ENCODE assay signal across 11 mouse cellular contexts in the genomic region with DNA sequence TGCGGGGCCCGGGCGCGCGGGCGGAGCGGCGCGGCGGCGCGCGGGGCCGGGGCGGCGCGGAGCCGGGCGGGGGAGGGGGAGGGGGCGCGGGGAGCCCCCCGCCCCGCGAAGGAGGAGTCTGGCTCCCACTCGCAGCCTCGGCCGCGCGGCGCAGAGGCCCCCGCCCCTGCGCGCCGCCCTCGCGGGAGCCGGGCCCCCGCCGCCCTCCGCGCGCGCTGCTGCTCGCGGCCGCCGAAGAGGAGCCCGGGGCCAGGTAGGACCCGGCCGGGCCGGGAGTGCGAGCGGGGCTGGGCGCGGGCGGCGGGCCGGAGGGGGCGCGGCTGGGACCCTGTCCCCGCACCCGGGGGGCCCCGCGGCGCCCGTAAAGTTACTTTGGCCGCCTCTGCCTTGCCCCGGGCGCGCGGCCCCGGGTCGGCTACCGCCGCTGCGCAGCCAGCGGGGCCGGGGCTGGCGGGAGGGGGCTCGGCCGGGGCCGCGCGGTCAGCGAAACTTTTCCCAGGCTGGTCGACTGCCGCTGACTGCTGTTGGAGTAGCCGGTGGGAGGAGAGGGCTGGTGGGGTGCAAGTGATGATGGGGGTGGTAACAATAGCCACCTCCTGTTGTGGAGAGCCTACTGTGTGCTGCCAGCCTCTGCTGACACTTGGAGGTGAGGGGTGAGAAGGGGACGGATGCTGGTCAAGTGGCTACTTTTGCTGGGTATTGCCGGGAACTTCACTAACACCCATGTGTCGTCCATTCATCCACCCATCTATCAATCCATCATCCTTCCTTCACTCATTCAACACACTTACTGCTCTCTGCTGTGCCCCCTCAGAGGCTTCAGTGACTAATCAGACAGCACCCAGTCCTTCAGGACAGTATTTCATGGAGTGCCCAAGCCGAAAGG. TPM values are rescaled to one million over a fixed set of nuclear protein-coding genes. Genes with fewer than 3 reads are reported as not detected.
DNase-seq lines count a peak whose midpoint lies in the region; ATAC-seq and TF ChIP-seq lines count a peak whose summit lies in the region.
"Had no signal": no experiment of that assay in that cellular context is flagged by ENCODE, and none has a peak within 500 bp of the region (broad histone marks: within the 10 kb centered on the region; RNA-seq: fewer than 3 reads in every experiment).

No protein-coding gene starts in this region.

- WGBS in forebrain, embryonic 11.5 days = 3% methylated on average over 59 of the region's 92 CpGs
- WGBS in limb, embryonic 12.5 days = 5% methylated on average over 31 of the region's 92 CpGs
- 8% methylated on average over 60 of the region's 92 CpGs for WGBS in olfactory bulb, adult 2 months

- H3K4me2 ChIP-seq in forebrain, embryonic 11.5 days (ENCODE audit: low read depth, low read length, severe bottlenecking) = peak overlapping the region; percentile 81
- H3K4me2 ChIP-seq in limb, embryonic 12.5 days = peak overlapping the region; percentile 94

- H3K27ac ChIP-seq in left cerebral cortex, adult 2 months = peak overlapping the region; percentile 89
- peak overlapping the region; percentile 46 for H3K27ac ChIP-seq in forebrain, embryonic 11.5 days (ENCODE audit: low read depth, low read length)
- no peak overlapping the region for H3K27ac ChIP-seq in limb, embryonic 12.5 days
- no peak overlapping the region for H3K27ac ChIP-seq in olfactory bulb, adult 2 months (ENCODE audit: insufficient read depth, low read depth, low read length)

- H3K4me3 ChIP-seq in left cerebral cortex, adult 2 months = peak overlapping the region; percentile 54
- H3K4me3 ChIP-seq in forebrain, embryonic 11.5 days (ENCODE audit: low read depth, low read length) = peak overlapping the region; percentile 76
- H3K4me3 ChIP-seq in limb, embryonic 12.5 days (replicated peaks) = peak overlapping the region; percentile 69
- peak overlapping the region; percentile 60 for H3K4me3 ChIP-seq in olfactory bulb, adult 2 months (ENCODE audit: insufficient read depth, low read depth, low read length)

- ATAC-seq in forebrain, embryonic 11.5 days (replicated peaks; ENCODE audit: low FRiP score) = no peak; the same call in 1 of the 2 replicates
- ATAC-seq in limb, embryonic 12.5 days (ENCODE audit: insufficient number of reproducible peaks, insufficient read depth, low FRiP score, low TSS enrichment, low read depth) = no peak
- ATAC-seq in frontal cortex, adult (ENCODE audit: low TSS enrichment) = no peak

- H3K9me3 ChIP-seq in forebrain, embryonic 11.5 days (ENCODE audit: control insufficient read depth, low read length) = no peaks in the 10 kb centered on the region
- no peaks in the 10 kb centered on the region for H3K9me3 ChIP-seq in limb, embryonic 12.5 days

- peaks cover 3% of the 10 kb centered on the region; the same call in 1 of the 2 replicates for H3K27me3 ChIP-seq in forebrain, embryonic 11.5 days (ENCODE audit: control insufficient read depth, insufficient read depth, low read length)
- H3K27me3 ChIP-seq in limb, embryonic 12.5 days = peaks cover 68% of the 10 kb centered on the region

- intact Hi-C loops in left cerebral cortex, adult 2 months (cut with DNase I) = loop anchor here (5.0 kb wide), 2 partner anchors 272 to 287 kb away; a partner anchor contains a TSS

- H3K4me1 ChIP-seq in forebrain, embryonic 11.5 days (replicated peaks; ENCODE audit: control insufficient read depth, insufficient read depth, low read length) = peaks cover 18% of the 10 kb centered on the region
- H3K4me1 ChIP-seq in limb, embryonic 12.5 days (replicated peaks) = peaks cover 11% of the 10 kb centered on the region
- H3K4me1 ChIP-seq in olfactory bulb, adult 2 months (ENCODE audit: control insufficient read depth, insufficient read depth, low read length) = peaks cover 13% of the 10 kb centered on the region; the same call in 1 of the 2 replicates

- no peaks in the 10 kb centered on the region for H3K36me3 ChIP-seq in forebrain, embryonic 11.5 days (ENCODE audit: control insufficient read depth, insufficient read depth, low read length)
- no peaks in the 10 kb centered on the region for H3K36me3 ChIP-seq in limb, embryonic 12.5 days

- peak in 1 of 2 experiments; percentile 38 for DNase-seq in left cerebral cortex, adult 2 months (ENCODE audit: extremely low spot score in 1 of 2, low spot score in 2 of 2)
- DNase-seq in left cerebral cortex, adult 9 months (ENCODE audit: low spot score in 2 of 2) = no peak
- DNase-seq in forebrain, embryonic 11.5 days (ENCODE audit: low spot score) = peak; percentile 68
- DNase-seq in layer of hippocampus, postnatal 14 days (ENCODE audit: low spot score in 2 of 2) = no peak
- no peak for DNase-seq in testis, postnatal 14 days (ENCODE audit: low spot score)
- DNase-seq: heart, adult 18-20 months; lung, postnatal 36 days had no signal

- no peak for TF ChIP-seq CTCF in left cerebral cortex, adult 2 months (IDR thresholded peaks at IDR 0.05)
- TF ChIP-seq CTCF in olfactory bulb, adult 2 months (IDR thresholded peaks at IDR 0.05; ENCODE audit: insufficient read depth, low read depth, low read length) = no peak

- TF ChIP-seq POLR2A in olfactory bulb, adult 2 months (IDR thresholded peaks at IDR 0.05; ENCODE audit: insufficient read depth, low read depth, low read length) = no peak

- peak overlapping the region; percentile 92 for H3K9ac ChIP-seq in forebrain, embryonic 11.5 days (ENCODE audit: low read length)
- H3K9ac ChIP-seq in limb, embryonic 12.5 days (replicated peaks) = peak overlapping the region; percentile 77

RNA-seq across cellular contexts. Expression of a gene that starts 0.8 kb away (rescaled TPM):
- 100 to 1,000 TPM; 201 to 208 TPM for total RNA-seq in left cerebral cortex, adult 2 months (2021)
- 39.2 and 40.6 TPM in 2 replicates for polyA plus RNA-seq in forebrain, embryonic 11.5 days (2014; fragmentation: Nextera tagmentation; extraction: Ambion mirVana)
- 8.0 and 8.4 TPM in 2 replicates for polyA plus RNA-seq in limb, embryonic 12.5 days (2016; fragmentation: Nextera tagmentation; extraction: Ambion mirVana)
- polyA plus RNA-seq in olfactory bulb, adult 2 months (2012; ENCODE audit: insufficient read depth, insufficient read length, low replicate concordance, missing spikeins) = not detected in 2 replicates
- total RNA-seq in layer of hippocampus, postnatal 14 days (2021) = 100 to 1,000 TPM; 127 to 142 TPM
- total RNA-seq: heart, adult 18-20 months had no signal
- polyA plus RNA-seq: small intestine, adult 2 months had no signal

RNA-seq across cellular contexts. Expression of a gene that starts 55.3 kb away (rescaled TPM):
- total RNA-seq in left cerebral cortex, adult 2 months (2021) = 10 to 100 TPM; 72.2 to 74.2 TPM
- polyA plus RNA-seq in forebrain, embryonic 11.5 days (2014; fragmentation: Nextera tagmentation; extraction: Ambion mirVana) = 33.9 and 38.0 TPM in 2 replicates
- polyA plus RNA-seq in limb, embryonic 12.5 days (2016; fragmentation: Nextera tagmentation; extraction: Ambion mirVana) = 33.6 and 36.7 TPM in 2 replicates
- polyA plus RNA-seq in olfactory bulb, adult 2 months (2012; ENCODE audit: insufficient read depth, insufficient read length, low replicate concordance, missing spikeins) = not detected in 2 replicates
- 10 to 100 TPM; 19.2 to 21.7 TPM for total RNA-seq in layer of hippocampus, postnatal 14 days (2021)

Comparison
In these comparisons a context has a peak if more than half of its experiments do, and no peak if none do; other contexts are left out.
1. H3K27ac ChIP-seq: peak in left cerebral cortex, adult 2 months (single experiment) and forebrain, embryonic 11.5 days (single experiment); none in limb, embryonic 12.5 days (single experiment) and olfactory bulb, adult 2 months (single experiment).
2. RNA of a gene that starts 55.3 kb away (polyA plus RNA-seq): 33.9 to 38.0 TPM in forebrain, embryonic 11.5 days and 33.6 to 36.7 TPM in limb, embryonic 12.5 days; not detected in olfactory bulb, adult 2 months; every median in the first group is over 10 times any median in the second.
3. Peak in every context shown above with its lines, with median percentiles within 50 percentile points of each other: H3K4me3 ChIP-seq.